Mouse (Mus musculus) forebrain, embryonic 15.5 days (tissue): ENCODE measurements around the gene Zfyve9. TPM values are rescaled to one million over a fixed set of nuclear protein-coding genes. Genes with fewer than 3 reads are reported as not detected.

Experiments used
- ATAC-seq: fragments of 200-750 bp; cut with Nextera tagmentation; replicated peaks from 2 replicates; pipeline ENCODE4 v1.8.0; 2017; ENCODE audit warnings: mild to moderate bottlenecking, moderate TSS enrichment, moderate library complexity
- H3K27ac ChIP-seq: fragments of 300-500 bp; sonication (generic); replicated peaks from 2 replicates; pipeline ENCODE4 v1.5.1; 2015; ENCODE audit warnings: mild to moderate bottlenecking, inconsistent platforms
- H3K27me3 ChIP-seq: fragments of 300-500 bp; sonication (generic); 2 replicates; pipeline ENCODE4 v1.6.1; 2015; ENCODE audit warnings: inconsistent platforms
- H3K36me3 ChIP-seq: fragments of 300-500 bp; sonication (generic); 2 replicates; pipeline ENCODE4 v1.6.1; 2015; ENCODE audit warnings: mild to moderate bottlenecking, inconsistent platforms
- H3K4me1 ChIP-seq: fragments of 300-500 bp; sonication (generic); 2 replicates; pipeline ENCODE4 v1.6.1; 2015; ENCODE audit warnings: inconsistent platforms
- H3K4me2 ChIP-seq: fragments of 300-500 bp; sonication (generic); replicated peaks from 2 replicates; pipeline ENCODE4 v1.6.1; 2015; ENCODE audit warnings: mild to moderate bottlenecking, inconsistent platforms
- H3K4me3 ChIP-seq: fragments of 300-500 bp; sonication (generic); 2 replicates; pipeline ENCODE4 v1.5.1; 2015; ENCODE audit warnings: mild to moderate bottlenecking, inconsistent platforms
- H3K9ac ChIP-seq: fragments of 300-500 bp; sonication (generic); replicated peaks from 2 replicates; pipeline ENCODE4 v1.6.1; 2015; ENCODE audit warnings: mild to moderate bottlenecking, inconsistent platforms
- H3K9me3 ChIP-seq: fragments of 300-500 bp; sonication (generic); 2 replicates; pipeline ENCODE4 v1.6.1; 2016; ENCODE audit warnings: inconsistent platforms
- WGBS: fragments of 180-500 bp; shearing (Covaris S2); methylation state at CpG from one replicate; pipeline ENCODE4 v1.1.7; 2015; ENCODE audit warnings: mixed read lengths; 5-methylcytosine and 5-hydroxymethylcytosine counted together
- polyA plus RNA-seq: library from polyadenylated mRNA; unstranded; fragments of >200 nt; fragmentation: Nextera tagmentation; extraction: Ambion mirVana; gene quantifications from 2 replicates; pipeline ENCODE4 v1.2.1, GENCODE M21; 2015

Zfyve9 gene
- polyA plus RNA-seq, 1 experiment from 2014 or later: 6.6 TPM

- H3K36me3 ChIP-seq: no peaks in the 10 kb centered on the region
- no peak overlapping the region for H3K4me2 ChIP-seq
- H3K9me3 ChIP-seq: no peaks in the 10 kb centered on the region
- H3K27ac ChIP-seq: no peak overlapping the region
- no peaks in the 10 kb centered on the region for H3K4me1 ChIP-seq
- H3K4me3 ChIP-seq: no peak overlapping the region
- ATAC-seq: no peak
- WGBS: 95% methylated on average over 1 of the region's 1 CpGs
- H3K9ac ChIP-seq: no peak overlapping the region
- no peaks in the 10 kb centered on the region for H3K27me3 ChIP-seq
Observed at GRCm38 (mm10) chr4:108595785-108596184, 184.8 kb downstream of the Zfyve9 start.

- H3K4me3 ChIP-seq: no peak overlapping the region
- H3K36me3 ChIP-seq: no peaks in the 10 kb centered on the region
- H3K4me2 ChIP-seq: no peak overlapping the region
- no peaks in the 10 kb centered on the region for H3K27me3 ChIP-seq
- no peak overlapping the region for H3K27ac ChIP-seq
- no peak overlapping the region for H3K9ac ChIP-seq
- no peak for ATAC-seq
- H3K9me3 ChIP-seq: no peaks in the 10 kb centered on the region
- 87% methylated on average over 2 of the region's 2 CpGs for WGBS
- no peaks in the 10 kb centered on the region for H3K4me1 ChIP-seq
Observed at GRCm38 (mm10) chr4:108593376-108593775, 187.2 kb downstream of the Zfyve9 start.

Other genes starting within 250 kb of the Zfyve9 start
- gene Prpf38a, start 201.5 kb downstream of the Zfyve9 start, polyA plus RNA-seq: 96.9 and 99.9 TPM in 2 replicates
- gene Orc1, start 201.4 kb downstream of the Zfyve9 start, polyA plus RNA-seq: 2.8 and 3.1 TPM in 2 replicates
- gene Cc2d1b, start 160.9 kb downstream of the Zfyve9 start, polyA plus RNA-seq: 21.6 and 21.8 TPM in 2 replicates
- 2.0 and 2.1 TPM in 2 replicates for gene 3110021N24Rik, start 61.1 kb downstream of the Zfyve9 start, polyA plus RNA-seq
- gene Btf3l4, start 52.8 kb upstream of the Zfyve9 start, polyA plus RNA-seq: 224 and 233 TPM in 2 replicates
- 86.6 and 90.0 TPM in 2 replicates for gene Txndc12, start 53.8 kb upstream of the Zfyve9 start, polyA plus RNA-seq
- gene Kti12, start 67.0 kb upstream of the Zfyve9 start, polyA plus RNA-seq: 33.2 and 33.9 TPM in 2 replicates
- gene A730015C16Rik, start 67.8 kb upstream of the Zfyve9 start, polyA plus RNA-seq: 1.2 and 2.2 TPM in 2 replicates
- gene Rab3b, start 98.3 kb upstream of the Zfyve9 start, polyA plus RNA-seq: 79.2 and 90.5 TPM in 2 replicates
- 78.0 and 83.4 TPM in 2 replicates for gene Nrd1, start 219.9 kb upstream of the Zfyve9 start, polyA plus RNA-seq